ENCODE assay signal across 8 mouse cellular contexts in the genomic region with DNA sequence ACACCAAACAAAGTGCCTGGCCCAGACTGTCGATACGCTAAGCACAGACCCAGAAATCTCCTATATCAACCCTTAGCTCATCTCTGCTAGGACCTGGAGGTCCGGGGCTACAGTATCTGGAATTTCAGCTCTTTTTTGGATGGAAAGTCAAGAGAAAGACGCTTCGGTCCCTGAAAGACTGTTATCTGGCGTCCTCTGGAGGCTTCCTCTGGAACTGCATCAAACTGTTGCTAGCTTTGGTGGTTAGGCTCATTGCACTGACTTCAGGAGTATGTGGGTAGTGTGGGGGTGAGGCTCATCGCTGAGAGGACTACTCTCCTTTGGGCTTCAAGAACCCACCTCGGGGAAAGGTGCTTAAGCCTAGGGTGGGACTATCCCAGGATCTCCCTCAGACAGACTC. TPM values are rescaled to one million over a fixed set of nuclear protein-coding genes. Genes with fewer than 3 reads are reported as not detected.
DNase-seq lines count a peak whose midpoint lies in the region; ATAC-seq and TF ChIP-seq lines count a peak whose summit lies in the region.
"Had no signal": no experiment of that assay in that cellular context is flagged by ENCODE, and none has a peak within 500 bp of the region (broad histone marks: within the 10 kb centered on the region; RNA-seq: fewer than 3 reads in every experiment).

No protein-coding gene starts in this region.

- TF ChIP-seq EP300 in CH12.LX (IDR thresholded peaks at IDR 0.05; ENCODE audit: low read length), result no peak

- H3K36me3 ChIP-seq in CH12.LX (replicated peaks in 1 of 2; ENCODE audit: control insufficient read depth in 1 of 2, insufficient read depth in 1 of 2, low read length in 1 of 2), result no peaks in the 10 kb centered on the region
- no peaks in the 10 kb centered on the region for H3K36me3 ChIP-seq in megakaryocyte, embryonic 14.5 days (replicated peaks; ENCODE audit: low read length)
- H3K36me3 ChIP-seq in spleen, adult 2 months (ENCODE audit: control insufficient read depth, insufficient read depth, low read length), result no peaks in the 10 kb centered on the region

- H3K9ac ChIP-seq in CH12.LX (ENCODE audit: insufficient read depth, low read depth), result no peak overlapping the region

- WGBS in spleen, adult 2 months, result 16% methylated on average over 8 of the region's 8 CpGs

- peak; percentile 83 for DNase-seq in CH12.LX (ENCODE audit: extremely low read depth)
- DNase-seq in NIH3T3 (ENCODE audit: low read depth), result peak; percentile 94
- DNase-seq in cerebellum, postnatal 25 days, result peak; percentile 73 to 82
- DNase-seq in layer of hippocampus, postnatal 14 days (ENCODE audit: low spot score in 2 of 2), result peak; percentile 81 to 89
- DNase-seq in spleen, adult 2 months (ENCODE audit: low read depth in 1 of 2, low spot score in 2 of 2), result peak; percentile 5 to 50

- no peaks in the 10 kb centered on the region for H3K79me2 ChIP-seq in CH12.LX (replicated peaks; ENCODE audit: control insufficient read depth, extremely low read depth, insufficient read depth, poor library complexity, severe bottlenecking)

- H3K4me1 ChIP-seq in CH12.LX (ENCODE audit: control insufficient read depth in 1 of 2, insufficient read depth in 2 of 2), result peaks cover 7 to 17% of the 10 kb centered on the region in 2 experiments; a peak in 2 of 4 replicates
- H3K4me1 ChIP-seq in megakaryocyte, embryonic 14.5 days, result peaks cover 30% of the 10 kb centered on the region
- no peaks in the 10 kb centered on the region for H3K4me1 ChIP-seq in spleen, adult 2 months (ENCODE audit: control insufficient read depth, insufficient read depth, insufficient read length)

- no peak overlapping the region for H3K4me2 ChIP-seq in CH12.LX (ENCODE audit: insufficient read depth, low read depth, poor library complexity, severe bottlenecking)

- in situ Hi-C loops in CH12.LX (cut with MboI; ENCODE audit: low pct_ligation_motif_present, low pct_unique_long_range_greater_than_20kb, low sequenced_read_pairs), result loop anchor here (5.0 kb wide), 1 partner anchor 37 kb away; no protein-coding TSS in a partner anchor

- H3K4me3 ChIP-seq in CH12.LX (replicated peaks in 1 of 3; ENCODE audit: low read depth in 2 of 3, low read length in 2 of 3, poor library complexity in 1 of 3), result no peak overlapping the region
- H3K4me3 ChIP-seq in megakaryocyte, embryonic 14.5 days (replicated peaks), result peak overlapping the region; percentile 34
- no peak overlapping the region for H3K4me3 ChIP-seq in spleen, adult 2 months (ENCODE audit: extremely low read depth, insufficient read depth, insufficient read length)

- TF ChIP-seq POLR2A in CH12.LX (IDR thresholded peaks at IDR 0.05; ENCODE audit: low read depth, low read length), result no peak
- TF ChIP-seq POLR2A in spleen, adult 2 months (IDR thresholded peaks at IDR 0.05; ENCODE audit: low read depth, low read length), result no peak

- peak; percentile 65 for ATAC-seq in granulocyte monocyte progenitor cell, adult 5-6 weeks (replicated peaks; ENCODE audit: poor library complexity, severe bottlenecking)

- peak; percentile 99 to 100 for TF ChIP-seq CTCF in CH12.LX (conservative IDR thresholded peaks at IDR 0.05 in 1 of 2, IDR thresholded peaks at IDR 0.05 in 1 of 2; ENCODE audit: low read depth in 2 of 2, low read length in 2 of 2)
- peak; percentile 59; the same call in 1 of the 2 replicates for TF ChIP-seq CTCF in spleen, adult 2 months (IDR thresholded peaks at IDR 0.05; ENCODE audit: extremely low read depth, insufficient read depth, insufficient read length, insufficient replicate concordance)

- dilution Hi-C loops in CH12.LX (cut with MboI; ENCODE audit: extremely low pct_ligation_motif_present, extremely low pct_unique_long_range_greater_than_20kb, low sequenced_read_pairs), result no loop called here

- peaks cover 49% of the 10 kb centered on the region for H3K27me3 ChIP-seq in CH12.LX (replicated peaks)
- H3K27me3 ChIP-seq in megakaryocyte, embryonic 14.5 days (replicated peaks), result peaks cover 86% of the 10 kb centered on the region
- no peaks in the 10 kb centered on the region for H3K27me3 ChIP-seq in spleen, adult 2 months (ENCODE audit: control insufficient read depth, insufficient read depth, low read length)

- no peaks in the 10 kb centered on the region for H3K9me3 ChIP-seq in CH12.LX (replicated peaks; ENCODE audit: low read length)
- H3K9me3 ChIP-seq in megakaryocyte, embryonic 14.5 days, result no peaks in the 10 kb centered on the region

- no peak; the same call in none of the 2 replicates for TF ChIP-seq RAD21 in CH12.LX (IDR thresholded peaks at IDR 0.05; ENCODE audit: low read depth, low read length)

- H3K27ac ChIP-seq in CH12.LX (ENCODE audit: insufficient read depth, low read depth), result no peak overlapping the region
- no peak overlapping the region for H3K27ac ChIP-seq in spleen, adult 2 months (ENCODE audit: insufficient read depth, low read length)

TF ChIP-seq in CH12.LX, 34 proteins besides CTCF, POLR2A, EP300 and RAD21:
- TF ChIP-seq SMC3 (IDR thresholded peaks at IDR 0.05; ENCODE audit: low read depth, low read length), result peak; percentile 96
- TF ChIP-seq ZC3H11A (IDR thresholded peaks at IDR 0.05; ENCODE audit: low read depth, low read length), result peak; percentile 41; the same call in 1 of the 2 replicates
- TF ChIP-seq JUND (conservative IDR thresholded peaks at IDR 0.05; ENCODE audit: low read depth, low read length), result no peak
- no peak for TF ChIP-seq JUN (IDR thresholded peaks at IDR 0.05; ENCODE audit: insufficient read depth, low read depth, low read length)
- TF ChIP-seq ZNF384 (IDR thresholded peaks at IDR 0.05; ENCODE audit: low read depth, low read length), result no peak
- no peak for TF ChIP-seq SIN3A (IDR thresholded peaks at IDR 0.05; ENCODE audit: low read length)
- no peak for TF ChIP-seq RCOR1 (conservative IDR thresholded peaks at IDR 0.05; ENCODE audit: low read depth, low read length)
- no peak for TF ChIP-seq MAX (IDR thresholded peaks at IDR 0.05; ENCODE audit: low read length)
- no peak for TF ChIP-seq NRF1 (IDR thresholded peaks at IDR 0.05; ENCODE audit: low read depth, low read length)
- no peak for TF ChIP-seq IRF4 (IDR thresholded peaks at IDR 0.05; ENCODE audit: low read depth, low read length)
- TF ChIP-seq HCFC1 (IDR thresholded peaks at IDR 0.05; ENCODE audit: low read depth, low read length), result no peak
- TF ChIP-seq CHD1 (IDR thresholded peaks at IDR 0.05; ENCODE audit: low read depth, low read length), result no peak
- peak; percentile 27; the same call in 1 of the 2 replicates for TF ChIP-seq MEF2A (IDR thresholded peaks at IDR 0.05; ENCODE audit: borderline replicate concordance, low read depth, low read length)

RNA-seq across cellular contexts. Expression of gene Foxn1, which starts 13.3 kb away (rescaled TPM):
- total RNA-seq in CH12.LX (2012; rRNA removed) (not detected in 2 replicates), CH12.LX (2014; rRNA removed) (not detected in 2 replicates)
- not detected in 2 replicates for polyA plus RNA-seq in CH12.LX (2012; ENCODE audit: insufficient read length, low read depth)
- total RNA-seq in granulocyte monocyte progenitor cell, adult 5-6 weeks (2014; fragmentation: Nextera tagmentation), result not detected in 2 replicates
- not detected in 2 replicates for total RNA-seq in granulocyte monocyte progenitor cell, adult 5-6 weeks (2017)
- not detected for total RNA-seq in layer of hippocampus, postnatal 14 days (2021)
- polyA plus RNA-seq in megakaryocyte, embryonic 14.5 days (2012; ENCODE audit: insufficient read depth, low replicate concordance), result not detected in 2 replicates
- polyA plus RNA-seq in spleen, adult 2 months (2012; rRNA removed), result not detected in 2 replicates
- polyA plus RNA-seq: liver, embryonic 16.5 days had no signal

RNA-seq across cellular contexts. Expression of gene Slc13a2, which starts 22.3 kb away (rescaled TPM):
- total RNA-seq in CH12.LX (2012; rRNA removed) (not detected in 2 replicates), CH12.LX (2014; rRNA removed) (not detected in 2 replicates)
- not detected in 2 replicates for polyA plus RNA-seq in CH12.LX (2012; ENCODE audit: insufficient read length, low read depth)
- not detected in 2 replicates for total RNA-seq in granulocyte monocyte progenitor cell, adult 5-6 weeks (2014; fragmentation: Nextera tagmentation)
- total RNA-seq in granulocyte monocyte progenitor cell, adult 5-6 weeks (2017), result not detected in 2 replicates
- total RNA-seq in layer of hippocampus, postnatal 14 days (2021), result not detected
- 0.07 TPM in 1 of 2 replicates, not detected in the other for polyA plus RNA-seq in megakaryocyte, embryonic 14.5 days (2012; ENCODE audit: insufficient read depth, low replicate concordance)
- polyA plus RNA-seq in spleen, adult 2 months (2012; rRNA removed), result 0.28 and 0.41 TPM in 2 replicates

RNA-seq across cellular contexts. Expression of gene Unc119, which starts 56.4 kb away (rescaled TPM):
- total RNA-seq in CH12.LX (2012; rRNA removed) (80.5 and 81.6 TPM in 2 replicates), CH12.LX (2014; rRNA removed) (197 and 227 TPM in 2 replicates)
- polyA plus RNA-seq in CH12.LX (2012; ENCODE audit: insufficient read length, low read depth), result 146 and 173 TPM in 2 replicates
- total RNA-seq in granulocyte monocyte progenitor cell, adult 5-6 weeks (2014; fragmentation: Nextera tagmentation), result 24.0 and 41.0 TPM in 2 replicates
- total RNA-seq in granulocyte monocyte progenitor cell, adult 5-6 weeks (2017), result 11.9 and 18.5 TPM in 2 replicates
- 10 to 100 TPM; 27.6 to 32.2 TPM for total RNA-seq in layer of hippocampus, postnatal 14 days (2021)
- polyA plus RNA-seq in megakaryocyte, embryonic 14.5 days (2012; ENCODE audit: insufficient read depth, low replicate concordance), result 319 and 574 TPM in 2 replicates
- 66.6 and 81.6 TPM in 2 replicates for polyA plus RNA-seq in spleen, adult 2 months (2012; rRNA removed)

Comparison
In these comparisons a context has a peak if more than half of its experiments do, and no peak if none do; other contexts are left out.
1. DNase-seq: peak in every context shown above with its lines; median percentile 94 in NIH3T3; 85 in layer of hippocampus, postnatal 14 days; 83 in CH12.LX; 78 in cerebellum, postnatal 25 days; 28 in spleen, adult 2 months.